7 mouse cellular contexts compared by ENCODE assay signal in the genomic region with DNA sequence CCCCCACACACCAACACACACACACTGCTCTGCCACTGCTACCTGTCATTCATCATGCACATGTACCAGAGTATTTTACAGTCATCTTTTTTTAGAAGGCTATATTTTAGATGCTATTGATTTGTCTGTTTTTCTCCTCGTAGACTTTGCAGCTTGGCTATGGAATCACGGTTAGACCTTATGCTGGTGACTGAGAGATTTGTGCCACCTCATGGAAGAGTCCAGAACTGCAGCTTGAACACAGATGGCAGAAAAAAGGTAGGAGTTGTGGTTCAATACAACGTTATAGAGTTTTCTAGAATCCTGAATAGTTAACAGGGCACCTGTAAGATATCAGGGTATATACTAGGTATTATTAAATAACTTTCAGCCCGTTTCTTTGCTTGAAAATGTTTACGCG. TPM values are rescaled to one million over a fixed set of nuclear protein-coding genes. Genes with fewer than 3 reads are reported as not detected.
A peak's percentile ranks its signal among the peaks of the same experiment; 100 is the strongest.
DNase-seq lines count a peak whose midpoint lies in the region.

No protein-coding gene starts in this region.

- peak; percentile 4 for DNase-seq in urinary bladder, postnatal 14 days (ENCODE audit: low spot score)
- no peak for DNase-seq in urinary bladder, adult 2 months (ENCODE audit: low spot score)
- DNase-seq in cerebellum, adult 11-12 months: peak; percentile 36
- peak; percentile 38 for DNase-seq in forelimb bud, embryonic 11.5 days (ENCODE audit: low read depth, low spot score)
- DNase-seq in layer of hippocampus, adult 9-10 months (ENCODE audit: low spot score): peak; percentile 43
- DNase-seq in mesoderm, embryonic 11.5 days (ENCODE audit: low read depth, low spot score): peak; percentile 39
- no peak for DNase-seq in ovary, adult 18-20 months (ENCODE audit: low spot score)

RNA-seq across cellular contexts. Expression of gene Nxf3, which starts 22.9 kb away (rescaled TPM):
- polyA plus RNA-seq in urinary bladder, adult 2 months (2012; rRNA removed): 0.04 and 0.08 TPM in 2 replicates

RNA-seq across cellular contexts. Expression of gene Bex4, which starts 30.9 kb away (rescaled TPM):
- polyA plus RNA-seq in urinary bladder, adult 2 months (2012; rRNA removed): 4.7 and 6.3 TPM in 2 replicates

RNA-seq across cellular contexts. Expression of gene Bex2, which starts 39.9 kb away (rescaled TPM):
- polyA plus RNA-seq in urinary bladder, adult 2 months (2012; rRNA removed): 1.2 and 1.4 TPM in 2 replicates

Comparison
In these comparisons a context has a peak if more than half of its experiments do, and no peak if none do; other contexts are left out.
1. DNase-seq: peak in urinary bladder, postnatal 14 days (single experiment), cerebellum, adult 11-12 months (single experiment), forelimb bud, embryonic 11.5 days (single experiment), layer of hippocampus, adult 9-10 months (single experiment) and mesoderm, embryonic 11.5 days (single experiment); none in urinary bladder, adult 2 months (single experiment) and ovary, adult 18-20 months (single experiment).